Mouse (Mus musculus) adrenal gland, postnatal 25 days (tissue): ENCODE data around the gene Ciao2b. TPM values are rescaled to one million over a fixed set of nuclear protein-coding genes. Genes with fewer than 3 reads are reported as not detected.
A peak's percentile ranks its signal among the peaks of the same experiment; 100 is the strongest.
"Not testable (repeated sequence)": the region's sequence is repeated elsewhere in the genome, so short reads cannot be mapped to it uniquely, and the experiment has no call there.

Experiments
- DNase-seq: peaks from one replicate; pipeline ENCODE4 v3.0.0; 2021; ENCODE audit warnings: mixed read lengths
- long read RNA-seq: library from polyadenylated mRNA; stranded (forward); transcript quantifications from one replicate; pipeline ENCODE4 v2.0.0, GENCODE M21; 2021
- total RNA-seq: library from RNA; stranded (reverse); gene quantifications from 2 replicates; pipeline ENCODE4 v1.2.3, GENCODE M21; 2021

Gene Ciao2b
- 44.1 and 62.7 TPM in 2 replicates for total RNA-seq
- long read RNA-seq, transcript Ciao2b-203 (5 exons, 918 nt): major isoform, 37 of 43 reads
- long read RNA-seq, partial matches to known transcripts: 1 of 43 reads
- long read RNA-seq, other reads (novel, unspliced or antisense): 1 of 43 reads

- DNase-seq: peak; percentile 89
These were observed at the start of gene Ciao2b for GRCm38 (mm10) chr8:104641426-104642323. TSS of gene Ciao2b (minus strand) at chr8:104641965.

- DNase-seq: no peak
These were observed 46.7 kb upstream of the Ciao2b start for GRCm38 (mm10) chr8:104688433-104688832.

GRCm38 (mm10) chr8:104655614-104656013 lies 13.8 kb upstream of the Ciao2b start:
- DNase-seq: no peak

- DNase-seq: no peak
These were observed 13.2 kb upstream of the Ciao2b start for GRCm38 (mm10) chr8:104654984-104655383.

GRCm38 (mm10) chr8:104644187-104644586 lies 2.4 kb upstream of the Ciao2b start:
- not testable (repeated sequence) for DNase-seq

- DNase-seq: no peak
These were observed 524 bp upstream of the Ciao2b start for GRCm38 (mm10) chr8:104642324-104642654.

GRCm38 (mm10) chr8:104640831-104641370 lies 864 bp downstream of the Ciao2b start:
- DNase-seq: no peak

GRCm38 (mm10) chr8:104640241-104640640 lies 1.5 kb downstream of the Ciao2b start:
- no peak for DNase-seq

- DNase-seq: no peak
These were observed 3.8 kb downstream of the Ciao2b start for GRCm38 (mm10) chr8:104638010-104638409.

GRCm38 (mm10) chr8:104635004-104635710 lies 6.6 kb downstream of the Ciao2b start:
- DNase-seq: no peak

- DNase-seq: no peak
These were observed 8.5 kb downstream of the Ciao2b start for GRCm38 (mm10) chr8:104633156-104633744.

GRCm38 (mm10) chr8:104632486-104632885 lies 9.3 kb downstream of the Ciao2b start:
- no peak for DNase-seq

- DNase-seq: no peak
These were observed 9.8 kb downstream of the Ciao2b start for GRCm38 (mm10) chr8:104631975-104632374.

- DNase-seq: peak; percentile 62
These were observed 10.6 kb downstream of the Ciao2b start, which contains the start of gene Rrad for GRCm38 (mm10) chr8:104630981-104631663. TSS of gene Rrad (minus strand) at chr8:104631327.

- peak; percentile 39 for DNase-seq
These were observed 11.2 kb downstream of the Ciao2b start for GRCm38 (mm10) chr8:104630574-104630973.

- DNase-seq: no peak
These were observed 11.7 kb downstream of the Ciao2b start for GRCm38 (mm10) chr8:104630111-104630479.

- peak; percentile 59 for DNase-seq
These were observed 12.3 kb downstream of the Ciao2b start for GRCm38 (mm10) chr8:104629306-104630110.

- no peak for DNase-seq
These were observed 13.4 kb downstream of the Ciao2b start for GRCm38 (mm10) chr8:104628402-104628801.

- no peak for DNase-seq
These were observed 14.6 kb downstream of the Ciao2b start for GRCm38 (mm10) chr8:104627065-104627740.

GRCm38 (mm10) chr8:104624161-104624560 lies 17.6 kb downstream of the Ciao2b start, which contains the start of gene Cdh16:
TSS of gene Cdh16 (minus strand) at chr8:104624396.
- DNase-seq: no peak
